Mouse (Mus musculus) heart, postnatal 10 days (tissue): ENCODE measurements around the gene Bcl2l1. TPM values are rescaled to one million over a fixed set of nuclear protein-coding genes. Genes with fewer than 3 reads are reported as not detected.
A peak's percentile ranks its signal among the peaks of the same experiment; 100 is the strongest.

ENCODE experiments used
- DNase-seq, 2 experiments: peaks; one replicate each; pipeline ENCODE4 v3.0.0; 2021
- intact Hi-C: fragments of 180-260 bp; cut with DNase I; formaldehyde crosslinking; loops from one replicate; pipeline ENCODE4 v1.15.1; 2025
- total RNA-seq, 2 experiments: library from RNA; stranded (reverse); gene quantifications; 2 replicates each; pipeline ENCODE4 v1.2.3; 2021

Gene Bcl2l1
- total RNA-seq, result 10 to 100 TPM; 40.0 to 72.4 TPM

DNA sequence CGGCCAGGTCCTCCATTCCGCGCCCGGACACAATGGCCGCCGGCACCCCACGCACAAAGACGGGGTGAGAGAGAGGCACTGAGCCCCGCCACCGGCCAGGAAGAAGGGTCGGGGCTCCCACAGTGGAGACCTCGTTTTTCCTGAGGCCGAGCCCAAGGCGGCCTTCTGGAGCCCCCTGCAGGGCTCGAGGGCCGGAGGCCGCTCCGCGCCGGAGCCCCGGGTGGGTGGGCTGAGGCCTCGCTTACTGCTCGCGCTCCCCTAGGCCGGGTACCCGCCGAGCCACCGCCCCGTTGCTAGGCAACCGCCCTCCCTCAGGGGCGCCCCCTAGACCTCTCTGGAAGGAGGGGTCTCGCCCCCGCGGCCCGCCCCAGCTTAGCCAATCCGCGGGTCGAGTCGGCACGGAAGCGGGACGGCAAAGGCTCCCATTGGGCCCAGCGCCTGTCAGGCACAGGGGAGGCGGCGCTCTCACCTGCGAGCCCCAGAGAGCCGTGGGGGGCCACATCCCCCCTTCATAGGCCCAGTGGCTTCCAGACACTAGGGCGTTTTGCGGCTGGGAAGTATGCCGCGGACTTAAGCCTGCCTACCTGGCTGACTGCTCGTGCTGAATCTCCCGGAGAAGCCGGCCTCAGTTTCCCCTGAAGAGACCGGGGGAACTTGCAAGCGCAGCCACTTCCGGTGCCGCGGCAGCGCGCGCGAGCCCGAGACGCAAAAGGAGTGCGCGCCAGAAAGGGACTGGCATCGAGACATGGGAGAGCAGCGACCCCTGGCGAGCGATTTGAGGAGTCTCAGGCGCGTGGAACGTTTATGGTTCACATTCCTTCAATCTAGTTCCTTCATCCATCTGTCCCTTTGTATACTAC is at the start of gene Bcl2l1:
Bcl2l1 (minus strand) TSS at position 710 of the 860 bp plus-strand sequence.
- peak; percentile 98 to 99 for DNase-seq
- intact Hi-C loops, result loop anchor here (1.0 to 5.0 kb wide), 3 partner anchors 65 to 209 kb away; partner anchors contain the start of gene Defb25

DNA sequence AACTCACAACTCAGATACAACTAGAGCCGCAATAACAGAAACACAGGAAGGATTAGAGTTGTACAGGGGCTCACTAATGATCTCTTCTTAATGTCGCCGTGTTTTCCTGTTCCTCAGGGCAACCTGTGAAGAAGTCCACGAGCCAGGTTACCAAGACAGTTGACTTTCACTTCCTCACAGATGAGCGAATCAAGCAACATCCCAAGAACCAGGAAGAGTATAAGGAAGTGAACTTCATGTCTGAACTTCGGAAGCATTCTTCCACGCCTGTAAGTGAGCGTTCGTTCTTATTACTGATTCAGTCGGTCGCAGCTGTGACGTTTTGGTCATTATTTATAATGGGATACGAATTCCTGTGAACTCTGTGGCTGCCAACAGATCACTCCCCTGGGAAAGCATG is 49.4 kb upstream of the Bcl2l1 start:
- DNase-seq, result no peak
- intact Hi-C loops, result no loop called here

DNA sequence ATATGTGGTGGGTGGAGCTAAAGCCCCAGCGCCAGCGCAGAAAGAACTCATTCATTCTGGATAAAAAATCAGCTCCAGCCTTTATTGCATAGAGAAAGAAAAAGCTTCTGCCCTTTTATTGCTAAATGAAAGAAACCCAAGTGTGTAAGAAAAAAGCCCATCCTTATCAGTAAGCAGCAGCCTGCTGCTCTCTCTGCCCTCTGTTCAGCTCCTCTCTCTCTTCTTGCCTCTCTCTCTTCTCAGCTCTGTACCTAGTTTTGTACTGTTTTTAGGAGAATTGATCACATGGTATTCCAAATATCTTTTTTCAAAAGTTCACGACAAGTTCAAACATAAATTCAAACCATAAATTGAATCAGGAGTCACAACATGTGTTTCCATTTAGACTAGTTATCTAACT is 46.7 kb upstream of the Bcl2l1 start:
- DNase-seq, result no peak
- intact Hi-C loops, result no loop called here

DNA sequence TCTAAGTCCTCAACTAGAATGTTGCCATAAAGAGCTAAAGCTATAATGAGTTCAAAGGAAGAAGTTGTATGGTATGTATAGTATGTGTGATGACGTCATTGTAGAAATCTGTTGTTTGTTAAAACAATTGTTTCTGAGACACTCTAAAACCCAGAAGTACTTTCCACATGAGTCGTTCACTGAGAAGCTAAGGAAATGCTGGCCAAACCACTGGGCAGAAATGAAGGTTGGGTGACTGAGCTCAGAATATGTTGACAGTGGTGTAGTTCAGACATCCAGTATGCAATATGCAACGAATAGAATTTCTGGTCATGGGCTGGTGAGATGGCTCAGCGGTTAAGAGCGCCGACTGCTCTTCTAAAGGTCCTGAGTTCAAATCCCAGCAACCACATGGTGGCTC is 31.8 kb upstream of the Bcl2l1 start:
- no peak for DNase-seq
- intact Hi-C loops, result no loop called here

DNA sequence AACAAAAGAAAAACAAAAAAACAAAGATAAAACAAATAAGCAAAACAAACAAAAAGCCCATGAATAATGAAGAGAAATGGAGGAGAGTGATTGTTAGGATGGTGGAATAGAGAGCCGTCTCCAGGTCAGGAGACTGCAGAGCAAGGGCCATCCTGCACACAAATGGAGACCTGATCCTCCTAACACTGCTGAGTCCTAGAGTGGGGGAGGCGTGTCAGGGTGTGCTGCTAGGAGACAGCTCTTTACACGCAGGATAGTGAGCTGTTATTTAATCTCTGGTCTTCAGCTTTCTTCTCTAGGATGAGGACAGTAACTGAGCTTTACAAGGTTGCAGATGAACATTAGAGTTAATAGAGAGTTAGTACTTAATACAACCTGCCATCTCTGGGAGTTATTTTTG is 31.1 kb upstream of the Bcl2l1 start:
- intact Hi-C loops, result no loop called here

DNA sequence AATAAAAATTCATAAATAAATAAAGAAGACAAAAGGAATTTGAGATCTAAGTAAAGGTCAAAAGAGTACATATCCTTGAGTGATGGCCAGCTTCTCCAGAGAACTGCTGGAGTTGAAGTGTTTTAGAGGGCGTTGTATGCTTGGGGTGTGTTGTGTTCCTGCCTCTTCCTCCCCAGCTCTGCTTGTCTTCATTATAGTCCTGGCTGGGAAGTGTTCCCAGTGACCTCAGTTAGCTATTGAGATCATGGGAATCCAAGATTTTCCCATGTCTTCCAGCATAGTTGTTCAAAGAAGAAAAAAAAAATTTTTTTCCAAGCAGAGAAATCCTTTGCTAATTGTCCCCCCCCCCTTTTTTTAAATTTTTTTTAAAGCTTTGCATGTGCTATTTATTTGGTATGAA is 30.4 kb upstream of the Bcl2l1 start:
- DNase-seq, result peak; percentile 53 to 56
- intact Hi-C loops, result no loop called here

More for the DNA sequence above, 31.1 kb upstream of the Bcl2l1 start:
- no peak for DNase-seq

DNA sequence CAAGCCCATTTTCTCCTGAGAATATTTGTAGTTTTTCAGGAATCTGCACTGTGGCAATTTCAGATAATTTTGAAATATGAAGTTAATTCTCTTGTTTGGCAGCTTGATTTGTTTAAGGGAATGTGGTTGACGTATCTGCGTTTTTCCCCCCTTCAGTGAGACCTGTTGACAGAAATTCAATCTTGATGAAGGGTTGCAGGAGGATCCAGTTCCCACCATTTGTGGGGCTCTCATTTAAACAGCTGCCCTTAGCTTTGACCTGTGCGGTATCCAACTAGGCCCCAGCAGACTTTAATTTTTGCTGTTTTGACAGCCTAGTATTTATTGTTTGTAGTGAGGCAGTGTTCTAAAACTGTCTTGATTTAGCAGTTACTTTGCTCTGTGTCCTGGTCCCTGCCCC is 28.0 kb upstream of the Bcl2l1 start:
- intact Hi-C loops, result no loop called here
- DNase-seq, result no peak

DNA sequence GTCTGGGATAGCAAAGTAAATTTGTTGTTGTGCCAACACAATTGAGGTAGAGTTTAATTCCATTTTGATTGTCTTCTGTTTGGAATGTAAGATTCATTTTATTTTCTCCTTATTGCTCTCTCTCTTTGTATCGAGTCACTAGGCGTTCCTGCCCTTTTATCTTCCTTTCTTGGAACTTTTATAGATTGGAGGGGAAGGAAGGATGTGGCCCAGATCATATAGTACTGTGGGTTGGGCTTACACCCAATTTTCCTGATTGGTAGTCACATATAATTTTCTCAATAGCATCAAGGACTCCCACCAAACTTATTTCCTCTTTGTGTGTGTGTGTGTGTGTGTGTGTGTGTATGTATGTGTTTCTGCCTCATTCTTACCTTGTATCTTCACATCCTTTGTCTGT is 16.9 kb upstream of the Bcl2l1 start:
- no peak for DNase-seq
- intact Hi-C loops, result no loop called here

DNA sequence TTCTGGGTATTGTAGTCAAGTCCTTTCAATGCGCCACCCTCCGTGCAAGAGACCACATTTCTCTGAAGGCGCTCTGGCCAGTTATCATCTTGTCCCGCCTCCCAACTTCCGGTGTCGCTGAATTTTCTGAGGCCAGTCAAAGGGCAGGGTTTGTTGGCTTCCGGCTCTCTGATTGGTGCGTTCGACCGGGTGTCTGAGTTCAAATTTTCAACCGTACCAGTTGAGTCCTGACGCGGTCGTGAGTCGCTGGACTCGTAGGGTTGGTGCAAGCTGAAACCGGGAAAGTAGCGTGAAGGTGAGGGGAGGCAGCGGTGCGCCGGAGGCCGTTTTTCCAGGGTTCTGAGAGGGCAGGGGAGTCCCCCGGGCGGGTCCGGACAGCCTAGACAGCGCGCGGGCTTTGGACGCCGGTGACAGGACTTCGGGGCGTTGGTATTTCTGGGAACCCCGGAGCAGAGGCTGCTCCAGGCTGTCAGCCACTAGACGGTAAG is 16.3 kb upstream of the Bcl2l1 start, which contains the start of gene Tpx2:
Tpx2 (plus strand) TSS at position 150 of the 488 bp plus-strand sequence.
- intact Hi-C loops, result no loop called here
- peak; percentile 99 for DNase-seq

DNA sequence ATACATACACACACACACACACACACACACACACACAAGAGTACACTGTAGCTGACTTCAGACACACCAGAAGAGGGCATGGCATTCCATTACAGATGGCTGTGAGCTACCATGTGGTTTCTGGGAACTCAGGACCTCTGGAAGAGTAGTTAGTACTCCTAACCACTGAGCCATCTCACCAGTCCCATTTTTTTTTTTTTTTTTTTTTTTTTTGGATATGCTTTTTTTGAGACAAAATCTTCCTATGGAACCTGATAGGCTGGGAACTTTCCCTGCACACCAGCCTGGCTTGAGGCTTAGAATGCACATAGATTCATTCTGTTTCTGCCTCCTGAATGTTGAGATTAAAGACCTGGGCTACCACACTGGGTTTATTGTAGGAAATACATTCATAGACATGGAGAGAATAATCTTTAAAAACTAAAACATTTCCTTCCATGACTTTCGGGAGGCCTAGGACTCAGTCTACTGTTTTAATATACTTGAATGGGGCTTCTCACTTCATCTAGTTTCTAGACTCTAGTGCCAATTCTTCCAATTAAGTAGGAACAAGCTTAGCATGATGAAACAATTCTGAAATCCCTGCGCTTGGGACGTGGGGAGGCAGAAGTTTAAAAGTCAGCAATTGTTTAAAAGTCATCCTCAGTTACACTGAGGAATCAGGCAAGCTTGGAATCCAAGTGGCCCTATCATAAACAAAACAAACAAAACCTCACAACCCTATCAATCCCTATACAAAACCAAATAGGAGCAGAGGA is 15.7 kb upstream of the Bcl2l1 start:
- no peak for DNase-seq
- intact Hi-C loops, result no loop called here

DNA sequence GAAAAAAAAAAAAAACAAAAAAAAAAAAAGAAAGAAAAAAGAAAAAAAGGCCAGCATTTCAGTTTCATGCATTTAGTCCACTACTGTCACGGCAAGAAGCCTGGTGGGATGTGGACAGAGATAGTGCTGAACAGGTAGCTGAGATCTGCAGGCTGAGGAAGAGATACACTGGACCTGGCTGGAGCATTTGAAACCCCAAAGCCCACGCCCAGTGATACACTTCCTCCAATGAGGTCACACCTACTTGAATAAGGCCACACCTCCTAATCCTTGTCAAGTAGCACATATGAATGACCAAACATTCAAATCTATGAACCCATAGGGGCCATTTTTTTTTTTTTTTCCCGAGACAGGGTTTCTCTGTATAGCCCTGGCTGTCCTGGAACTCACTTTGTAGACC is 11.2 kb upstream of the Bcl2l1 start:
- intact Hi-C loops, result no loop called here
- no peak for DNase-seq

DNA sequence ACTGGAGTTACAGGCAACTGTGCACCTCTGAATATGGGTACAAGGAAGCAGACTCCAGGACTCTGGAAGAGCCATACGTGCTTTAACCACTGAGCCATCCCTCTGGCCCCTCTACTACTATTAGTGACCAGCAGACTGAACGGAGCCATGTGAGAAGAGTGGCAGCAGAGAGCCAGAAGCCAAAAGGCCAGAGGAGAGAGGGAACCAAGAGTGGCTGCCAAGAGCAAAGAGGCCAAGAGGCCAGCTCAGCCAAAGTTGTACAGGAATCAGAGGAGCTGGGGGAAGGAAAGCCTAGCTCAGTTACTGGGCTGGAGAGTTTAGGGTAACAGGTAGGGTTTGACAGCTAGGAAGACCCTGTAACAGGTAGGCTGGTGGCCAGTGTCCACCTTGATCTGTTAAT is 7.7 kb upstream of the Bcl2l1 start:
- intact Hi-C loops, result no loop called here
- DNase-seq, result peak; percentile 22 to 25

DNA sequence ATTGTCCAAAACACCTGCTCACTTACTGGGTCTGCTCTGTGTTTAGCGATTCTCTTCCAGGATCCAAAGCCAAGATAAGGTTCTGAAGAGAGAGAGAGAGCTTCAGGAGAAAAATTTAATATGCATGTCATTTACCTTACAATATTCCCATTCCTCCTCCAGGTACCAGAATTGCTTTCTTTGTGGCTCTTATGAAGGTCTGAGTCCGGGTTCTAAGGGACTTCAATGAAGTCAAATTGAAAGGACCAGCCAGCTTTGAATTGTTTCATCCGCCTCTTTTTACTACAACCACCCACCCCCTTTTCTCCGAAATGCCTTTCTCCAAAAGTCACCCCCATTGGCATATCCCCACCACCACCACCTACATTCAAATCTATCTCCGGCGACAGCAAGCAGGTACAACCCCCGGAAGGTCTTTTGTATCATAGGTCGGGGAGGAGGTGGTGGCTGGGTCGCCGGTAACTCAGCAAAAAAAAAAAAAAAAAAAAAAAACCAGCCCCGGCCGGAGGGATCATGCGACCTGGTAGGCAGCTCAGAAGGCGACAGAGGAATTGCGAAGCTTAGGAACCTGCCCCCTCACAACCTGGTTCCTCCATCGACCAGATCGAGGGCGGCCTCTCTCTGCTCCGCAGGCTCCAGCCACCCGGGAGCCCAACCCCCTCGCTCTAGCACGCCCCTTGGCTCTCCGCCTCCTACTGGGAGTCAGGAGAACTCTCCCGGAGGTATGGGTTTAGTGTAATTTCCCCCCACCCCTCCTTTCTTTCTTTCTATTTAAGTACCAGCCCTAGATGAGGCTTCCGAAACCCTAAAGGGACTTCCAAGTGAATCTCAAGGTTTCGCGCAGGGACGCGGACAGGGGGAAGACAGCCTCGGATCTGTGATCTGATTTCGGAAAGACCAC is 1.3 kb downstream of the Bcl2l1 start:
- peak; percentile 96 for DNase-seq
- intact Hi-C loops, result loop anchor here (1.0 to 5.0 kb wide), 3 partner anchors 9 to 208 kb away; partner anchors contain the start of gene Defb25

DNA sequence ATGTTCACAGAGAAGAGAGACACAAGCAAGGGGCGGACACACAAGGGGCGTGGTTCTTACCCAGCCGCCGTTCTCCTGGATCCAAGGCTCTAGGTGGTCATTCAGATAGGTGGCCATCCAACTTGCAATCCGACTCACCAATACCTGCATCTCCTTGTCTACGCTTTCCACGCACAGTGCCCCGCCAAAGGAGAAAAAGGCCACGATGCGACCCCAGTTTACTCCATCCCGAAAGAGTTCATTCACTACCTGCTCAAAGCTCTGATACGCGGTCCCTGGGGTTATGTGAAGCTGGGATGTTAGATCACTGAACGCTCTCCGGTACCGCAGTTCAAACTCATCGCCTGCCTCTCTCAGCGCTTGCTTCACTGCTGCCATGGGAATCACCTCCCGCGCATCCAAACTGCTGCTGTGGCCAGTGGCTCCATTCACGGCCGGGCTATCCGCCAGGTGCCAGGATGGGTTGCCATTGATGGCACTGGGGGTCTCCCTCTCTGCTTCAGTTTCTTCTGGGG is 2.1 kb downstream of the Bcl2l1 start:
- intact Hi-C loops, result no loop called here
- DNase-seq, result peak; percentile 44 to 54

DNA sequence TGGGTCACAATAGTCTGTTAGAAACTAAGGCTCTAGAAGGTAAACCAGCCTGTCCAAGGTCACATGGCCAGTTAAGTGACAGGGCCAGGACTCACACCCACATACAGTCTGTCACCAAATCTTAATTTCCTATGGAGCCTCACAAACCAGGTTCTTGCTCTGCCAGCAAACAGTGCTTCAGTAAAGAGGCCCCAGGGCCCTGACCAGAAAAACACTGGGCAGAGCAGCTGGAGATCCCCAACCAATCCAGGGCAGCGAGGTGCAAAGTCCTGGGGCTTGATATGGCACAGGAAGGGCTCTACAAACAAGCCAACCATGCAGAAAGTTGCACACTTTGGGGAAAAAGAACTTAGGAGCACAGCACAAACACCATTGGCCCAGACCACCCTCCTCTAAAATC is 3.0 kb downstream of the Bcl2l1 start:
- intact Hi-C loops, result no loop called here
- no peak for DNase-seq

DNA sequence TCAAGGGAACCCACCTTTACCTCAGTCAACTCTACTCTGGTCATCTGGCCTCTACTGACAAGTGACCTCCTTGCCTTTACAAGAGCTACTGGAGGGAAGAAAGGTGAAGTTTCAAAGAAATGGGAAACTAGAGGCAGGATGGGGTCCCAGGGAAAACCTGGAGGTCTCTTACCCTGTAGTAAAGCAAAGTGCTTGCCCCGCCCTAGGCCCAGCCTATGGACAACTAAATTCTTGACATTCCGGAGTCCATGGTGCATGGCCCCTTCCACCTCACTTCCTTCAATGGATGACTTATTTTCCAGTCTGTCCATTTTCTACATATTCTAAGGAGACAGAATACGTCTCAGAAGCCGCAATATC is 3.5 kb downstream of the Bcl2l1 start:
- intact Hi-C loops, result no loop called here
- DNase-seq, result no peak

DNA sequence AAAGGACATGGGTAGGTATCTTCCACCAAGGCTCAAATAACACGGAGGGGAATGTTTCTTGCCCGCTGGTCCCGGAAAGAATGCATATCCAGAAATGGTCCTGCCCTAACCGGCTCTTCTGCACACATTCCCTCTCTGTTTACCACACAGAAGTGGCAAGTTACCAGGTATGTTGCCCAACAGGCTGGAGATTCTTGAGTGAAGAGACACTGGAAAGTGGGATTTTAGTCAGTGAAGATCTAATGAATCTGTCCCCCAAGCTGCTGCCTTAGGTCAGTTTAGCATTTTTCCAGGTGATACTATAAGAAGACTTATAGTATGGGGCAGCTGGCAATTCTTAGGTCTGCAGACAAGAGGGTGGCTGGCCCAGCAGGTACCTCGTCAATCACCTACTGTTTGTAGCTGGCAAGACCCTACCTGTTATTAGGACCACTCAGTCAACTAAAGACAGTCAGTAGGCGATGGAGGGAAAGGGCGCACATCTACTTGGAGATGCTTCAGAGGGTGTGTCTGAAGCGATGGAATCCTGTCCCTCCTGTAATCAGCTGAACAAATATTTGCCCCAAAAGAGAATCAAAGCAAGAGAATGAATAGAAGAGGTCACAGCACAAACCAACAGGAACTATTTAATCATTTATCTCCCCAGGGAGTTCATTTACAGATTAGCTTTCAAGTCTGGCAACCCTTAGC is 4.1 kb downstream of the Bcl2l1 start:
- DNase-seq, result no peak
- intact Hi-C loops, result no loop called here

DNA sequence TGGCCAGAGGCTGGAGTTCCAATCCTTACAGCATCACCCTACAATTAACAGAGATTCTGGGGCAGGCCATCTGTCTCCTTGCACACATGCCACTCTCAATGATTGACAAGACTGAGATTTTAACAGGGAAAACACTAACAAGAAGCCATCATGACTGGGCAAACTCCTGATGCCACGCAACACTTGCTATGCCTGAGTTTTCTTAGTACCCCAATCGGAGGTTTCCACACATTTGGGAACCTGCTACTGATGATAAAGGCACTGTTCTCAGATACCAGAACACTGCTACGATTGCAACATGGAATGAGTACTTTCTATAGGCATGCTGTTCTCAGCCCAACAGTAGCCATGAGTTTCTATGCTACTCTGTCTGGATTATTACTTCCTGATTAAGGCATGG is 5.0 kb downstream of the Bcl2l1 start:
- DNase-seq, result no peak
- intact Hi-C loops, result no loop called here

DNA sequence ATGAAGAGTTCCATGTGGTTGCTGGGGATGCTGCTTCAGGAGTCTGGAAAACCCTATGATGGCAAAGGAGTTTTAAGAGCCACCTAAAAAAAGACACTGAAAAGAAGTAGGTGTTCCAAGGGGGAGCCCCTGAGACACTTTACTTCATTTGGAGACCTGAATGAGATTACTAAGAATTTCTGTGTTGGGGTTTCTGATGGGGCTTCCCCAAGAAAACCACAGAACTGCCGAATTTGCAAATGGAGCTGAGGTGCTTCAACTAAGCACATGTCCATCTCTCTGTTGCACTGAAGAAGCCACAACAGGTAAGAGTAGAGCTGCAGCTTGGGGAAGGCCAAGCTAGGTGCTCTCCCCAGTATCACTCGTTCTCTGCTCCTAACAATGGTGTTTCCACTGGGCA is 5.8 kb downstream of the Bcl2l1 start:
- intact Hi-C loops, result no loop called here

DNA sequence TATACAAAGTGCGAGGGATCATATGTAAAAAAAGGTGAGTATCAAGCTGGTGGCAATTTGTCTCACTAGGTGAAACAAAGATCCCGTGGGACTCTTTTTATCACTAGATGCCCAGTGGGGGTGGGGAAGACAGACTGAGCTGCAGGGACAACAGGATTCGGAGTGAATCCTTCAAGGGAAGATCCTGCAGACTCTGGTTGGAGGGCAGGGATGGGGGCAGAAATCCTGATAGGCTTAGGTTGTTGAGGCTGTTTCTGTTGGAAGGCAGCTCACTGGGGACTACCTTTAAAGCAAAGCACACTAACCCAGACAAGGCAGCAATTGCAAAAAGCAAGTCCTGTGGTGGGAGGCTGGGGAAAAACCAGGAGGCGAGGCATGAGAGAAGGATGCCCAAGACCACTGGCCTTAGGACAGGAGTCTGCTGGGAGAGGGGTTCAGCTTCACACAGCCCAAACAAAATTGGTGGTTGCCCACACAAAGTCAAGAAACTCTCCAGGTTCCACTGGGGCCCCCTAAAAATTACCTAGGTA is 6.3 kb downstream of the Bcl2l1 start:
- DNase-seq, result no peak
- intact Hi-C loops, result no loop called here

More for the DNA sequence above, 5.8 kb downstream of the Bcl2l1 start:
- DNase-seq, result no peak
